Mouse (Mus musculus) liver, embryonic 14.5 days (tissue): ENCODE measurements around the gene Nsmf. TPM values are rescaled to one million over a fixed set of nuclear protein-coding genes. Genes with fewer than 3 reads are reported as not detected.

Experiments
- ATAC-seq: fragments of 200-750 bp; cut with Nextera tagmentation; 2 replicates; pipeline ENCODE4 v1.8.0; 2017; ENCODE audit warnings: moderate number of reproducible peaks, mild to moderate bottlenecking, moderate library complexity; ENCODE audit not compliant: insufficient read depth
- DNase-seq, 3 experiments: peaks; one replicate each; pipeline ENCODE4 v3.0.0-alpha.2; 2012 to 2013; ENCODE audit warnings: low read depth in 3 of 3, low spot score in 3 of 3
- H3K27ac ChIP-seq: fragments of 300-500 bp; sonication (generic); 2 replicates; pipeline ENCODE4 v1.5.1; 2014; ENCODE audit warnings: moderate library complexity, mild to moderate bottlenecking, control low read depth, inconsistent platforms
- H3K27me3 ChIP-seq: fragments of 300-500 bp; sonication (generic); 2 replicates; pipeline ENCODE4 v1.6.1; 2014; ENCODE audit warnings: mild to moderate bottlenecking, low read length, moderate library complexity; ENCODE audit not compliant: control insufficient read depth, insufficient read depth
- H3K36me3 ChIP-seq: fragments of 300-500 bp; sonication (generic); replicated peaks from 2 replicates; pipeline ENCODE4 v1.6.1; 2014; ENCODE audit warnings: low read depth; ENCODE audit not compliant: control insufficient read depth, insufficient read depth
- H3K4me1 ChIP-seq, 2 experiments: fragments of 200-500 bp in 1 of 2; fragments of 300-500 bp in 1 of 2; sonication (generic) in 1 of 2; replicated peaks; 2 replicates each; pipeline ENCODE4 v1.6.1; 2012 to 2014; ENCODE audit warnings: antibody characterized with exemption in 1 of 2, inconsistent platforms in 1 of 2, low read length in 1 of 2; ENCODE audit not compliant: control insufficient read depth in 2 of 2, insufficient read depth in 2 of 2
- H3K4me2 ChIP-seq: fragments of 300-500 bp; sonication (generic); 2 replicates; pipeline ENCODE4 v1.6.1; 2014; ENCODE audit warnings: low read depth, mild to moderate bottlenecking, control low read depth, moderate library complexity
- H3K4me3 ChIP-seq, 2 experiments: fragments of 200-500 bp in 1 of 2; fragments of 300-500 bp in 1 of 2; sonication (generic) in 1 of 2; 2 replicates each; pipeline ENCODE4 v1.5.1; 2012 to 2014; ENCODE audit warnings: low read depth in 2 of 2, low read length in 2 of 2, mild to moderate bottlenecking in 2 of 2, control low read depth in 1 of 2, inconsistent platforms in 1 of 2, moderate library complexity in 1 of 2; ENCODE audit not compliant: insufficient read depth in 1 of 2
- H3K9ac ChIP-seq: fragments of 300-500 bp; sonication (generic); replicated peaks from 2 replicates; pipeline ENCODE4 v1.6.1; 2014; ENCODE audit warnings: mild to moderate bottlenecking, control low read depth, moderate library complexity
- H3K9me3 ChIP-seq: fragments of 300-500 bp; sonication (generic); 2 replicates; pipeline ENCODE4 v1.6.1; 2016; ENCODE audit warnings: low read length, mixed read lengths; ENCODE audit not compliant: control insufficient read depth
- CTCF ChIP-seq: IDR thresholded peaks from 2 replicates; pipeline ENCODE4 v1.5.1; 2016; ENCODE audit warnings: antibody characterized with exemption, low read depth, control low read depth
- EP300 ChIP-seq: IDR thresholded peaks from 2 replicates; pipeline ENCODE4 v1.6.1; 2016; ENCODE audit warnings: antibody characterized with exemption, low read depth
- WGBS: fragments of 180-500 bp; shearing (Covaris S2); extraction: QIAGEN DNeasy Blood & Tissue Kit; methylation state at CpG from one replicate; pipeline ENCODE4 v1.1.7; 2014; ENCODE audit not compliant: insufficient replicate concordance; 5-methylcytosine and 5-hydroxymethylcytosine counted together
- polyA plus RNA-seq, 2 experiments: library from polyadenylated mRNA; depleted of rRNA in 1 of 2; stranded (reverse) in 1 of 2; unstranded in 1 of 2; fragments of >200 nt; fragmentation: Nextera tagmentation in 1 of 2; extraction: Ambion mirVana in 1 of 2; gene quantifications; 2 replicates each; pipeline versions ENCODE4 v1.2.1 to v1.2.3; 2012 to 2014

Gene Nsmf
- polyA plus RNA-seq, 2 experiments = 3.3 to 10.3 TPM

DNA sequence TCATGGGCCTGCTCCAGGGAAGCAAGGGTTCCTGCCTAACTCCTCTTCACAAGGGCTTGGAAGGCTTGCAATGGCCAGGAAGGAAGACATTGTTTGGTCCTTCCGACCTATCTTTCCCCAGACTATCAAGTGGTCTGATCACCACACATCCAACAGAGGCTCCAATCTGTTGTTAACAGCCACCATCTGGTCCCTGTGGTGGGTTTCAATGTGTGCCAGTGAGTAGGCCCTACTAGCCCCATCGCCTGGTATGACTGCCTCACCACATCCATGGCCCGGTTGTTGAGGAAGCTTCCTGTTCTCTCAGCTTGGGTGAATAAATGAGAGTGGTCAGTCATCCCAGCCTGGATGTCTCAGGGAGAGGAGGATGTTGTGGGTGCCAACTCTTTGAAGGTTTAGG, 34.5 kb downstream of the Nsmf start:
- WGBS = 47% methylated on average over 3 of the region's 3 CpGs
- Histone ChIP-seq H3K9me3 (no peaks in the 10 kb centered on the region), H3K4me3 (no peak overlapping the region), H3K4me2 (no peak overlapping the region), H3K27me3 (no peaks in the 10 kb centered on the region), H3K27ac (no peak overlapping the region), H3K36me3 (no peaks in the 10 kb centered on the region), H3K4me1 (no peaks in the 10 kb centered on the region), H3K9ac (no peak overlapping the region)
- no peak for TF ChIP-seq EP300
- TF ChIP-seq CTCF = no peak
- ATAC-seq (no peak), DNase-seq (no peak)

DNA sequence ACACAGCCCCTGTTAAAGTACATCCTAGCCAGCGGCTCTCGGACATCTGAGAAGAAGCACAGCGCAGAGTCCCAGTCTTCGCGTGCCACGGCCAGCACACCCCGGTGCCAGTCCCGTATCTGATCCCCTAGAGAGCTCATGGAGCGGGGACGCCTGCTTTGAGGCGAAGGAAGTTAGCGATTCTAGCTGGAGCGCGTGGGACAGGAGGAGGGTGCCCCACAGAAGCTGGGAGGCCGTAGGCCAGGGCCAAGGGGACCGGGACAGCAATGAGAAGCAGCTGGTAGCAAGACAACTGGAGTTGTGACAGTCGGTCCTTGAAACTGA, 40.6 kb downstream of the Nsmf start:
- Histone ChIP-seq H3K4me1 (no peaks in the 10 kb centered on the region), H3K27me3 (no peaks in the 10 kb centered on the region), H3K4me2 (peak overlapping the region; percentile 56), H3K9me3 (no peaks in the 10 kb centered on the region), H3K27ac (no peak overlapping the region), H3K36me3 (no peaks in the 10 kb centered on the region), H3K4me3 (peak overlapping the region; percentile 6 to 26; a peak in 2 of 4 replicates), H3K9ac (no peak overlapping the region)
- ATAC-seq (peak; percentile 25; the same call in 1 of the 2 replicates), DNase-seq (no peak)
- no peak for TF ChIP-seq CTCF
- TF ChIP-seq EP300 = no peak
- 40% methylated on average over 17 of the region's 17 CpGs for WGBS

GRCm38 (mm10) chr2:25095109-25095850, 41.1 kb downstream of the Nsmf start, which contains the start of gene Noxa1:
Gene Noxa1 (minus strand): TSS chr2:25095149.
- 43% methylated on average over 28 of the region's 28 CpGs for WGBS

GRCm38 (mm10) chr2:25098005-25098615, 44.0 kb downstream of the Nsmf start:
- WGBS = 48% methylated on average over 3 of the region's 3 CpGs
- Histone ChIP-seq H3K27ac (no peak overlapping the region), H3K9me3 (no peaks in the 10 kb centered on the region), H3K4me2 (no peak overlapping the region), H3K36me3 (no peaks in the 10 kb centered on the region), H3K9ac (no peak overlapping the region), H3K27me3 (no peaks in the 10 kb centered on the region), H3K4me3 (no peak overlapping the region), H3K4me1 (no peaks in the 10 kb centered on the region)
- no peak for DNase-seq
- ATAC-seq = no peak
- TF ChIP-seq EP300 = no peak
- no peak for TF ChIP-seq CTCF

More at GRCm38 (mm10) chr2:25095109-25095850, 41.1 kb downstream of the Nsmf start, which contains the start of gene Noxa1:
- H3K9ac ChIP-seq = no peak within 1 kb of the TSS
- peak within 1 kb of the TSS; percentile 6 to 26; a peak in 2 of 4 replicates for H3K4me3 ChIP-seq
- H3K4me2 ChIP-seq = peak within 1 kb of the TSS; percentile 56
- peak; percentile 63 for TF ChIP-seq CTCF
- TF ChIP-seq EP300 = no peak
- no peaks in the 10 kb centered on the region for H3K4me1 ChIP-seq
- DNase-seq (peak; percentile 37 to 50 (median 46)), ATAC-seq (peak; percentile 77)
- H3K9me3 ChIP-seq = no peaks in the 10 kb centered on the region
- H3K27ac ChIP-seq = no peak within 1 kb of the TSS
- no peaks in the 10 kb centered on the region for H3K27me3 ChIP-seq
- H3K36me3 ChIP-seq = no peaks in the 10 kb centered on the region

- ATAC-seq = no peak
- Histone ChIP-seq H3K9me3 (no peaks in the 10 kb centered on the region), H3K4me2 (no peak overlapping the region), H3K9ac (no peak overlapping the region), H3K4me3 (no peak overlapping the region), H3K36me3 (no peaks in the 10 kb centered on the region), H3K27me3 (no peaks in the 10 kb centered on the region), H3K4me1 (no peaks in the 10 kb centered on the region), H3K27ac (no peak overlapping the region)
- WGBS = 32% methylated on average over 5 of the region's 5 CpGs
- no peak for DNase-seq
- no peak for TF ChIP-seq EP300
- TF ChIP-seq CTCF = peak; percentile 46; the same call in 1 of the 2 replicates
Measured at GRCm38 (mm10) chr2:25098956-25099355, 44.8 kb downstream of the Nsmf start.
